Mouse (Mus musculus): ENCODE measurements around the gene Ankar. TPM values are rescaled to one million over a fixed set of nuclear protein-coding genes. Genes with fewer than 3 reads are reported as not detected.
A peak's percentile ranks its signal among the peaks of the same experiment; 100 is the strongest.

Gene Ankar
- total RNA-seq (2022), result not detected

DNA sequence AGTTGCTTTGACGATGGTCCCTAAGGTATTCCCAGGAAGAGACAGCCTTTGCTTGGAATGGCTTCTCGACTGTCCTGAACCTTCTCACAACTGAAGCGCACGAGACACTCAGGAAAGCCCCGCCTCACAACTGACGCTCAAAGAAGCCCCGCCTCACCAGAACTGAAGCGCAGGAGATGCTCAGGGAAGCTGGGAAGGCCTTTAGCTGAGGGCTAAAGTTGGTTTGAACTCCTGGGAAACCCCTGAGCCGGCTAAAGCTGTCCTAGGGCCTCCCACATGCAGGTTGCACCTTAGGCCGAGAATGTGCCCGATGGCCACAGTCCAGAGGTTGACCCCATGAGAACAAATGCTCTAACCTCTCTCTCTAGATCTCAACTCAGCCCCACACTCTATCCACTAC, at the start of gene Ankar:
TSS of gene Ankar (minus strand) at position 101 of the 400 bp plus-strand sequence.
- no peak for DNase-seq

DNA sequence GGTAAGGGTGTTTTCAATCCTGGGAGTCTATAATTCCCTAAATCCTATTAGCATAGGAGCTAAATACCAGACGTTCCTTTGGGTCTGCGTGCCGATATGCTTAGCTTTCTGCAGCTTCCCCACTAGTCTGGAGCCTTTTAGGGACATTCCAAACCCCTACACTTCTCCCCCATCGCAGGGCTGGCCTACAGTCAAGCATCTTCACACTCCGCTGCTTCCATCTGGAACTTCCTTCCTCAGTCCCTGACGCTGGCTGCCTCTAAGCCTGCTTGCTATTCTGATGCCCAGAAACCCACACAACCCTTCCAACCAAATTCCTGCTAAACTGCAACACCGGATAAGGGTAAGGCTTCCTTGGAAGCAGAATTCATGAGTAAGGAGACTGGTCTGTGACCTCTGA, 46.0 kb upstream of the Ankar start:
- no peak for DNase-seq

DNA sequence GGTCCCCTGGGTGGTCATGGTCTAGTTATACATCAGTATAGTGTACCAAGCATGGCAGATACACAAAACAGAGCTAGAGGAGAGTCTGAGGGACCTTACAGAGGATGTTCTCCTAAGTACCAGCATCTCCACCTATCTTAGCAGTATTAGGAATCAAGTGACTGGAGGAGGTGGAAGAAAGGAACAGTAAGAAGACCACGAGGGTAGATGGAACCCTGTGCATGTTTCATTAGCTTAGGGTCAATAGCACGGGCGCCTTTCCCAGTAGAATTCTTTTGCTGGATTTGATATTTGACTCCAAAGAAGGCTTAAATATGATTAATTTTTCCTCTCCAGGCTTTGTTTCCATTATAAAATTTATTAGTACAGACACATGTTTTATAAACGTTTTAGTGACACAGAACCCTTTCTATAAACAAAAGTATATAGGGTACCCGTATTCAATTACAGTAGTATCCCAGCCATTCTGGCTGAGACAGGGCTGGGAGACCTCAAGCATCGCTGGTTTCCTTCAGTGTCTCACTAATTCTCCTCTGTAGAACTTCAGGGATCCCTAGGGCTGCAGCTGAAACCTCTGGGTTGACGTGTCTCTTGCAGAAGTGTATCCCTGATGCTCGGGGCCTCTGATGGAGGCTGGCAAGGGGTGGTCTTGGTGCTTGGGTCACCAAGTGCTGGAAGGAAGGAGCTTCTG, 44.6 kb upstream of the Ankar start:
- DNase-seq, result no peak

DNA sequence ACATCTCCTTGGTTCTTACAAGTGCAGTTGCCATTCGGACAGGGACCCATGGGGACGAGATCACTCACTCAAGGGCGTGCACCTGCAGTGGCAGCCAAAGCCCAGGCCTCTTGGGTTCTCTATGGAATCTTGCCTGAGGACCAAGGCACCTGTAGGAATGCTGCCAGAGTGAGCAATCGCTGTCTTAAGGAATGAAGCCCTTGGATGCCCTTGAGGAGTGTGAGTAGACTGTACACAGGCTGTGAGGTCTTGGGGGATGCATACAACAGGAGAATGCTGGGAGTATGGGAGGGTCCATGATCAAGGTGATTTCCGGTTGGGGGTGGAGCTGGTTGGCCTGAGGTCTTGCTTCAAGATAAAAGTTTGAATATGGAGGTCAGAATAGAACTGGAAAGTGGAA, 41.0 kb upstream of the Ankar start:
- DNase-seq, result no peak

DNA sequence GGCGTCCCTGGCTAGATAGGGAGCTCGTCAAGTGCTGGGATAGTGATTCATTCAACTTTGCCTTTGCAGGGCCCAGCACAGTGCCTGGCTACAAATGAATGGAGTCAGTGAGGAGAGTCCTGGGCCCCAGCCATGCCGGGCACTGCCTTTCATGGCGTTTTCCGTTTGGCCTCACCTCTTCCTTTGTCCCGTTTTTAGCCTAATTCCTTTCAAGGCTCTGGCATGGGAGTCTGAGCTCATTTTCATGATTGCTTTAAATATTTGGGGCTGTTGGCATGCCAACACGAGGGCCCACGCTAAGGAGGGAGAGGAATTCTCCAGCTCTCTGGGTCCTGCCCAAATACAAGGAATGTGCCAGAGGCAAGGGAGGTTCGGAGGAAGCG, 39.3 kb upstream of the Ankar start:
- DNase-seq, result no peak

DNA sequence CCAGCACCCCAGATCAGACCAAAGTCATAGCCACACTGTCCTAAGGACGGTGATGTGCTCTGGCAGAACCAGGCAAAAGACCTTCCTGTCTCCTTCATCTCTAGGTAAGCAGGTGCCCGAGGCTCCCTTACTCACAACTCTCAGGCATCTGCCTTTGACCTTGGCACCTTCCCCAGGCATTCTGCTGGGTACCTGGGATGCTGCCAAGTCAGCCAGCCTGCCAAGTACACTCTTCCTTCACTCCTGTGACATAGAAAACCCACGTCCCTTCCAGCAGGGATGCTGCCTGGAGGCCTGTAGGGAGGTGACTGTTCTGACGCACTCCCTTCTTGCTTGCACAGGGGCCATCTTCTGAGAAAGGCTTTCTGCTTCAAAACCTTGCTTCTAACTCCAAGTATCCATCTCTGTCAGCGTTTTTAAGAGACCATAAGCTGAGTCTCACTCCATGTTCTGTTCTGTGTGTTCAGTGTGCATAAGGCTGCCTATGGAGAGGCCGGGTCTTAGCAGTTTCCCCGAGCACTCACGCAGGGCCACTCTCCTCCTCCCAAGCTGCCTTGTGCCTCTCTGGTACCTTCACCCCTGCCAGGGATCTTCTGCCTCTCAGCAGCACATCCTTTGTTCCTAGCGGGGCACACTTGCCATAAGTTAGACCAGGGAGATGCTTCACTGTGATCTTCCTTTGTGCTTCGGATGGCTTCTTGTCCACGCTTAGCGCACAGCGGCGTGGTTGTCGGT, 38.7 kb upstream of the Ankar start:
- DNase-seq, result peak; percentile 49

DNA sequence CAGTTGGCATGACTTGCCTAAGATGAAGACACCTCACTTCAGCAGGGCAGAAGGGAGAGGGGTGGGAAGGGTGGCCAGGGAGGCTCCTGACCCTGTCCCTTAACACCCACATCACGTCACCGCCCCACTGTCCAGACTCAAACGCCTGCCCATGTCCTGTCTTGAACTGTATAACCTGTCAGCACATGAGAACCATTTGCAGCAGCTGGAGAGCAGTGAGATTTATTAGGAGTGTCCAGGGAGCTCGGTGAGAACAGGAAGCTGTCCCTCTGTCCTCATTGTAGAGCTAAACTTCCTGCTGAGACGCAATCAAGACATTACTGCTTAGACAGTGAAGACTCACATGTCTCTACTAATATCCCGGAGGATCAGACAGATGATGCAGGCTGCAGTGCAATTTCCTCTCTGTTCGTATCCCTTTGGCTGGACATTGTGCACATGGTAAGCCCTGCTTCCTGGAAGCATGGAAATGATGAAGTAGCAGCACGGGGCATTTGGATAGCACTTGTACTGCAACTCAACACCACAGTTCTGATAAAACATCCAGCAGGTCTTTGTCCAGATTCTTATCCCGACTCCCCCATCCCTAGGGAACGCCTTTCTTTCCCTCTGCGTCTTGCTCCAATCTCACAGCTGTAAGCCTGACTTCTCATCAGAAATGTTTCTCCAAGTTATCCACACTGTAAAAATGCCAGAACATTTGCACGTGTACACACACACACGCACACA, 36.2 kb upstream of the Ankar start:
- DNase-seq, result no peak

DNA sequence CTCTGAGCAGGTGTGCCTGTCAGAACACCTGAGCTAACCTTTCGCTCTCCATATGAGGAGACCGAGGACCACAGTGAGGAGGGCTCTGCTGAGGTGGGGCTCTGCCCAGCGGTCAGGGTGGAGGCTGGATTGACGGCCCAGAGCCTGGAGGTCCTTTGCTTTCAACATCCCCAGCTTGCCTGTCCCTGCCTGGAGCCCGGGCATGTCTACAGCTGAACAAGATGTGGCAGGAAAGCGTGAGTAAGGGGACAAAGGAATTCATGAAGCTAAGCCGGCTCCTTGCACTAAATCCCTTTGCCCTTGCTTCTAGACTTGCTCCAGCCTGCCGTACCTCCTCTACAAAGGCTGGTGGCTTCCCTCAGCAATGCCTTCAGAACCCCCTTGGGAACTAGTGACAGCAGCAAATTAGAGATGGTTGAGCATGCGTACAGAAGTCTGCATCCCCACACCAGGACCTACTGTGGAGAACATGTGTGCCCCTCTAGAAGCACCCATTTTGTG, 32.9 kb upstream of the Ankar start:
- DNase-seq, result no peak

DNA sequence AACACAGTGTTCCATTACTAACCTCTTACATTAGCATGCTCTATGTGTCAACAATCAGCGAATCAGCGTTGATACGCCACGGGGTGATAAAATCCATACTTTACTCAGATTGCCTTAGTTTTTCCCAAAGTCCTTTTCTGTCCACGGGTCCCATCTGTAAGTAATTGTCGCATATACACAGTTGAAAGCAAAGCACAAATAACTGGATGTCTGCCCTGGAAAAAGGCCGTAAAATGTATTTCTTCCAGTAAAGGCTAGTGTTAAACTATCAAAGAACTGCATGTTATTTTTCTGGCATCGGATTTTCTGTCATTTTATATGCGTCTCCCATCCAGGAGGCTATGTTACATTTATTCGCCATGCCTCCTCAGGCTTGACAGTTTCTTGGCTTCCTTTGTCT, 29.7 kb upstream of the Ankar start:
- DNase-seq, result no peak

DNA sequence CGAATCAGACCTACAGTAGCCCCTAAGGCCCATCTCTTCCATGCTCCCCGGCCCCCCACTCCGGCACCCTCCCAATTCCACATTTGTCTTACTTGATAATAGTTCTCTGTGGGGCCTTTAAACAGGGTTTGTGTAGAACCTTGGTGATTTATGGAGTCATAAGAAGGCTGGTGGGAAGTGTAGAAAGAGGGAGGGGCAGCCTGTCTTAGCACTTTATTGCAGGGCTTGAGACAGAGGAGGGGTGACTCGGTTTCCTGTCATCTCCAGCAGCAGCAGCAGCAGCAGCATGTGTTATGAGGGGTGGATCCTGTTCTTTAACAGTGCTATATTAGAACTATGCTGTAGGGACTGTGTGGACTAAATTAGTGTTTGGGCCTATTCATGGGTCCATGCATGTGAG, 28.4 kb upstream of the Ankar start:
- DNase-seq, result no peak

DNA sequence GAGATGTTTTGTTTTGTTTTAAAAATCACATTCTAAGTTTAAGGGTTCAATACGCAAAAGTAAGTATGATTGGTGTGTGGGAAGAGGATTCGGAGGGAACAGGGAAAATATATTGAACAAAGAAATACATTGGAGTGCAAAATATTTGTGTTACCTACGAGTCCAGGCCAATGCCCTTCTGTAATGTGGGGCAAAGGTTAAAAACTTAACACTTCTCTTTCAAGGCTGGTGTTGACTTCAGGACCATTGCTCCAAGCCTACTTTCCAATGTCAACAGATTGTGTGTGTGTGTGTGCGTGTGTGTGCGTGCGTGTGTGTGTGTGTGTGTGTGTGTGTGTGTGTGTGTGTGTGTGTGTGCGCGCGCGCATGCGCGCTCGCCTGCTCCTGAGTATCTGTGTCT, 25.6 kb upstream of the Ankar start:
- DNase-seq, result no peak

DNA sequence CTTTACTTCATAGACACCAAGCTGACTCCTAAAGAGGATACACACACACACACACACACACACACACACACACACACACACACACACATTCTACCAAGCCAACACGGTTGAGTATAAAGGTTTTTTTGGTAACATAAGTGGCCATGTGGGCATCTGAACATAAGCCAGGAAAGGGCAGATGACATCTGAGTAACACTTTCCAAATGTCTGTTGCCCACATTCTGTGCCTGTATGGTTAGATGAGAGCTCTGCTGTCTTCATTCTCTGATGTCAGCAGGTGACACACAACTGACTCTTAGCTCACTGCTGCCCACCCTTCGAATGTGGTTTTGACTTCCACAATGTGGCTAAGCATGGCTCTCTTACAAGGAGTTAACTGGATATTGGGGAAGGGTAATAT, 24.0 kb upstream of the Ankar start:
- no peak for DNase-seq

DNA sequence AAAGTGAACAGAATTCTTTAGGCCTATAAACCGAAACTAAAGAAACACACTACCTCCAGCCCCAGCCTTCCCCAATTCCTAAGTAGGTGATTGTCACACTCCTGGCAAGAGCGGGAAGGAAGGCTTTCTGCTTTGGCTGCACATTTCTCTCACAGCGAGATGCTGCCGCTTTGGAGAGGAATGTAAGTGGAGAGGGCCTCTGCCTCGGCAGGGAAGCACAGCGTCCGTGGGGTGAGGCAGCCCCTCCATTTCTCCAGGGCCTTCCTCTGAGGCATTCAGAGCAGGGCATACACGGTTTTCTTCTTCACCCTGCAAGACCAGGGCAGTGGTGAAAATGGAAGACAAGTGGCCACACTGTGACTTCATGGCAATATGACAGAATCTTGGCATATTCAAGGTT, 22.3 kb upstream of the Ankar start:
- DNase-seq, result no peak

DNA sequence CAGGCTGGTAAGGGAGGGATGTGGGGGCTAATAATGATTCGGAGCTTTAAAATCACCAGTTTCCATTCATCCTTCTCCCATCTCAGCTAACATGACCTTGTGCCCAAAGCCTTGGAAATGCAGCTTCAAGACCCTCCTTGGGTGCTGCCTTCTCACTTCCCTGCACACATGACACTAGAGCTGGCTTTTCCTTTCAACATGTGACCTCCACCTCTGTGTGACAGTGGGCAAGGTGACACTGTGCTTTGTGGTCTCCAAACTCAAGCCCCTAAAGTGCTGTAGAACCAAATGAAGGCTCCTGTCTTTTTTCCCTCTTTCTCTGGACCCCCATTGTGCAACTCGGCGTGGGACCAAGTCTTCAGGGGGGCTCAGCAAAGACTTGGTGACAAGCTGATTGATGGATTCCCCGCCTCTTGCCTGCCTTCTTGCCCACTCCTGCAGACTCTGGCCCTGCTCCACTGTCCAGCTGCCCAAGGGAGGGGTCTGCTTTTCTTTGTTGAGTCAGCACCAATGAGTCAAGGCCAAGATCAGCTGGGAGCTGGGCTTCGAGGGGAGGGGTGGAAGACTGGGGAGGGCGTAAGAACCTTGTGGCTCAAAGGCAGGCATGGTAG, 19.8 kb upstream of the Ankar start:
- DNase-seq, result no peak

DNA sequence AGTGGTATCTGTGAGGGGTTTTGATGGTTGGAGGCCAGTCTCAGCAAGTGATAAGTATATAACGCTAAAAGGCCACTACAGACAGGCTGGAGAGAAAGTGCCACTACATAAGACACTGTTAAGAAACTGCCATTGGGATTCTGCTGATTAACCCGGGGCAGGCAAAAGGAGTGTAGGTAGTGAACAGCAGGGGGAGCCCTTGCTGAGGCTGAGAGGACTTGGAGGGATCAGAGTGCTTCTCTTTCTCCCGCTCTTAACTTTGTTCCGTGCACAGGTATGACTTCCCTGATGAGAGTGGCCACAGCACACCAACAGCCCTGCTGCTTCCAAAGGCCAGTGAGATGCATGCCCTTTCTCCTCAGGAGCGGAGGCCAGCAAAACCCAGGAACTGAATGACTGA, 18.5 kb upstream of the Ankar start:
- no peak for DNase-seq

DNA sequence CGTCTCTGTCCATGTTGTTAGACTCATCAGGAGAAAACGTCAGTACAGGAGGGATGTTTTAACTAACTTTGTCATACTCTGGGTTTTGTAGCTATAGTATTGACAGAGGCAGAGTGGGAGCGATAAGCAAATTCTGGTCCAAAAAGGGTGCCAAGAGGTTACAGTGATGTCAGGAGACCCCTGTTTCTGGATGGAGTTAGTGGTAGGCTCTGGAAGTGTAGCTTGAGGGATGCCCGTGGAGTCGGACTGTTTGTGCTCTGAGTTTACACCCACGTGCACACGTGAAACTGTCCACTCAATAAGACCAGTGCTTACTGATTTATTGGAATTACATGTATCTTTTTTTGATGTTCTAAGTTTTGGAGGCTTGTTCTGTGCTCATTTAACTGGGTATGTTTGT, 17.2 kb upstream of the Ankar start:
- no peak for DNase-seq

DNA sequence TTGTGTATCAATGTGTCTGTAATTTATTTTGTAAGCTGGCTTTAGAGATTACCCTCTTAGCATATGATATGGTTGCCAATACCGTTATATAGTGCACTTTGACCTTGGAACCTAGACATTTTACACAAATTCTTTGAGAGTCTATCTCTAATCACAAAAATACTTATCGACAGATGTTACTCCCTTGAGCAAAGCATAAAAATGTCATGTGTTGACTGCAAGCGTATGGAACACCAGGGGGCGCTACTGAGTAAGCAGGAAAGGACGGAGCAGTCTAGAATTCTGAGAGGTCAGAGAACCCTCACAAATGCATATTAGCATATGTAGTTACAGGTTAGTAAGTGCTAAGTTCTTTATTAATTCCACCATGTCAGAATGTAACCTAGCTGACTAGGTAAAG, 16.5 kb upstream of the Ankar start:
- DNase-seq, result peak; percentile 45

DNA sequence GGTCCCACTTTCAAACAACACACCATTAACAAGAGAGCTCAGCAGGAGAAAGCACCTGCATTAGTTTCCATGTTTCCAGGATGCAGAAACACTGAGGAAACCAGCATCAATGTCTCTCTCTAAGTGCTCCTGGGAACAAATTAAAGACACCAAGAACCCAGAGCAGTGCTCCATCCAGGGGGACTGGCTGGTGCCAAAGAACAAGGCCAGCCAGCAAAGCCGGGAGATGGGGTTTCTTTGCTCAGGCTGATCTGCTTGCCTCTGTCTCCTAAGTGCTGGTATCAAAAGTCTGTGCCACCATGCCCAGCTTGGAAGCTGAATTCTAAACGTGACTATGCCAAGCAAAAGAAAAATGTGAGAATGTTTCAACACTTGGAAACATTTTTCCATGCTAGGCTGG, 16.0 kb upstream of the Ankar start:
- no peak for DNase-seq

DNA sequence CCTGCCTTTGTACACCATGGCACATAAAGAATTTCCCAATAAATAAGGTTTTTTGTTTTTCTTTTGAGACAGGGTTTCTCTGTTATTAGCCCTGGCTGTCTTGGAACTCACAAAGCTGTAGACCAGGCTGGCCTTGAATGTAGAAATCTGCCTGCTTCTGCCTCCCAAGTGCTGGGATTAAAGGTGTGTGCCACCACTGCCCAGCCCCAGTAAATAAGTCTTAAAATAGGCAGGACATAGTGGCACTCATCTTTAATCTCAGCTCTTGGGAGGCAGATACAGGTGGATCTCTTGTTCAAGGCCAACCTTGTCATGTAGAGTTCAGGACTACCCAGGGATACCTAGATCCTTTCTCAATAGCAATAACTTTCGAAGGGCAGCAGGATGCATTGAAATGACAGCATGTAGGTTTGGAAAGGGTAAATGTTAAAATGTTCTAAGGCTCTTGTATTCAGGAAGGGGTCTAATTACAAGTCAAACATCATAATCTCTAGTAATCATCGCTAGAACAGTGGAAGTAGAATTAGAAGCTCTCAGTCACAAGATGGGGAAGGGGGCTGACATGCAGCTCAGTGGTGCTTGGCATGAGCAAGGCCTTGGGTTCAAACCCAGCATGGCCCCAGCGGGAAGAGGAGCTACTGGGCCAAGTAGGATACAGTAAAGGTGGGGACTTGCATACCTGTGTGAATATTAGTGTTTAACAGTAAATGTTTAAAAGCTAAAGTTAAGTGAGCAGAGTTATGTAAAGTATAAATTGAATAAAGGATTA, 15.4 kb upstream of the Ankar start:
- no peak for DNase-seq

DNA sequence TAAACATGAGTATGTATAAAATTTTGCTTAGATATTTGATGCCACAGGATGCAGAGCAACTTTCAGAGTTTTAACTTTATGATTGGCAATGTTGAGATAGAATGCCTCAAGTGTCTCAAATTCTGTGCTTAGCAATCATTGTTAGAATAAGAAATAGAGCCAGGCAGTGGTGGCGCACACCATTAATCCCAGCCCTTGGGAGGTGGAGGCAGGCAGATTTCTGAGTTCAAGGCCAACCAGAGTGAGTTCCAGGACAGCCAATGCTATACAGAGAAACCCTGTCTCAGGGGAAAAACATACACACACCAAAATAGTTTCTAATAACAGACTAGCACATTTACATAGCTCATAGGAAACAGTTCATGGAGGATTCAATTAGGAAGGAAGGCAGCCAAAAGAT, 14.7 kb upstream of the Ankar start:
- no peak for DNase-seq

DNA sequence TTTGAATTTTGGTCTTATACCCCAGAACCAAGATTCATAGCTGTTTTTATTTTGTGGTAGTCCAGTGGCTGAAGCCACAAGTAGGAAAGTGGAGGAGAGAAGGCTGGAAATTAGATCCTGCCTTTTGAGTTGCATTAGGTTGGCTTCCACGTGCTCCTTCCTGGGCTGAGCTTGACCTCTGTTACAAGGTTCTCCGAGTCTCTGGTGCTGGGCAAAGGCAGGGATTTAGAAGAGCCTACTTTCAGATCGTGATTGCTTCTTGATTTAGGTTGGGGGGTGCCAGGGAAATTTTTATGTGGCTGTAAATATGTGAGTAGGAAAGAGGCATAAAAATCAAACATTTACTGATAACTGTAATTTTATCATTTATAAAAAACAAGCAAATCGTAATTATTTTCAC, 14.2 kb upstream of the Ankar start:
- DNase-seq, result no peak

DNA sequence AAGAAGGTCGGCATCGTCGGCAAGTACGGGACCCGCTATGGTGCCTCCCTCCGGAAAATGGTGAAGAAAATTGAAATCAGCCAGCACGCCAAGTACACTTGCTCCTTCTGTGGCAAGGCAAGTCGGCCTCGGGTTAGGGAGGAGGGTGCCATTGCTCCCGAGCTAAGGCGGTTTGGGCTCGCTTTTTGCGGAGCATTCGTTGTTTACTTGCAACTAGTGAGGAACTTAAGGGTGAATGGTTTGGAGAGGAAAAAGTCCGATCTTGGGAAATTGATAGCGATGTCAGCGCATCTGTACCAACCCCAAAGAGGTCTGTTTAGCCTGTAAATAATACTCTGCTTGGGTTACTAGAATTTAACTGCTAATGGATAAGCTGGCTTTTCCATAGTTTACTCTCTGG, 11.3 kb upstream of the Ankar start:
- DNase-seq, result peak; percentile 17

Data from adrenal gland, adult 8-10 months (tissue).